8 mouse cellular contexts compared by ENCODE assay signal in the genomic region with DNA sequence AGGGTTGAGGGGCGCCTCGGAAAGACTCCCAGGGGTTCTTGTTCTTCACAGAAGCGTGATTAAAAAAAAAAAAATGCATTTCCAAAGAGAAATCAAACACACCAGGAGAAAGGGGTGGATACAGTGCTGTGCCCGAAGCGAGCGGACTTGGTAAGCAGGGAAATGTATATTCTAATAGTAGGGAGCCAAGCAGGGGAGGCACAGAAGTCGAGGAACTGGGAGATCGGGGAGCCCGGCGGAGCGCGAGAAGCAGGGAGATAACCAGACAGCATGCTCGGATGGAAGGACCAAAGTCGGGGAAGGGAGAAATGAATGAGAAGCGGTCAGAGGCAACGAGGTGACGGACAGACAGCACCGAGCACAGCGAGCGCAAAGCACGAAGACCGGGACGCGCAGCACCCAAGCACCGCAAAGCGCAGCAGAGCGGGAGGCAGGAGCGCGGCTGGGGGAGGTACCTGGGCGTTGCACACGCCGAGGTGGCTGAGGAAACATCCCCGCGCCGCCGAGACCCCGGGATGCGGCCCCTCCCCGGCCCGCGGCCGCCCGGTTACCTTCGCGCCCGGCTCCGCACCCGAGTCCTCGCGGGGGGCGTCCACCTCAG. TPM values are rescaled to one million over a fixed set of nuclear protein-coding genes. Genes with fewer than 3 reads are reported as not detected.
DNase-seq lines count a peak whose midpoint lies in the region; ATAC-seq and TF ChIP-seq lines count a peak whose summit lies in the region.

No protein-coding gene starts in this region.

- H3K4me3 ChIP-seq in G1E (ENCODE audit: low read depth, low read length): peak overlapping the region; percentile 92
- peak overlapping the region; percentile 68 for H3K4me3 ChIP-seq in forebrain, embryonic 14.5 days (ENCODE audit: low read depth, low read length)
- H3K4me3 ChIP-seq in lung, embryonic 14.5 days (ENCODE audit: low read depth, low read length): peak overlapping the region; percentile 73

- no peak for ATAC-seq in G1E (ENCODE audit: extremely low read depth, insufficient number of reproducible peaks, low FRiP score, poor library complexity, severe bottlenecking)
- peak; percentile 79 for ATAC-seq in forebrain, embryonic 14.5 days
- peak; percentile 82 for ATAC-seq in lung, embryonic 14.5 days (ENCODE audit: insufficient read depth)
- ATAC-seq in neutrophil, adult 5-6 weeks (ENCODE audit: extremely low read depth, insufficient number of reproducible peaks, low FRiP score, poor library complexity, severe bottlenecking): peak; percentile 58

- WGBS in forebrain, embryonic 14.5 days: under 1% methylated on average over 37 of the region's 51 CpGs
- WGBS in lung, embryonic 14.5 days: under 1% methylated on average over 36 of the region's 51 CpGs

- peaks cover 24% of the 10 kb centered on the region for H3K36me3 ChIP-seq in G1E (replicated peaks)
- peaks cover 21% of the 10 kb centered on the region for H3K36me3 ChIP-seq in forebrain, embryonic 14.5 days (ENCODE audit: control insufficient read depth, insufficient read depth, low read length)
- H3K36me3 ChIP-seq in lung, embryonic 14.5 days (ENCODE audit: insufficient read depth): peaks cover 20% of the 10 kb centered on the region

- peak overlapping the region; percentile 93 for H3K27ac ChIP-seq in forebrain, embryonic 14.5 days (ENCODE audit: low read depth, low read length)
- H3K27ac ChIP-seq in lung, embryonic 14.5 days (ENCODE audit: low read depth): peak overlapping the region; percentile 92

- no peaks in the 10 kb centered on the region for H3K9me3 ChIP-seq in G1E (replicated peaks)
- H3K9me3 ChIP-seq in forebrain, embryonic 14.5 days (replicated peaks; ENCODE audit: control insufficient read depth, low read length): no peaks in the 10 kb centered on the region
- H3K9me3 ChIP-seq in lung, embryonic 14.5 days (ENCODE audit: low read depth, low read length): no peaks in the 10 kb centered on the region

- peak overlapping the region; percentile 79 for H3K9ac ChIP-seq in forebrain, embryonic 14.5 days (ENCODE audit: low read length)
- peak overlapping the region; percentile 69 for H3K9ac ChIP-seq in lung, embryonic 14.5 days

- H3K4me1 ChIP-seq in G1E (ENCODE audit: insufficient read depth, low read depth, low read length): peaks cover 44% of the 10 kb centered on the region
- peaks cover 17% of the 10 kb centered on the region for H3K4me1 ChIP-seq in forebrain, embryonic 14.5 days (ENCODE audit: control insufficient read depth, insufficient read depth, low read length)
- H3K4me1 ChIP-seq in lung, embryonic 14.5 days (ENCODE audit: insufficient read depth): 0 out of 2 replicates have a peak, but pooled peaks cover 4% of the 10 kb centered on the region

- peak overlapping the region; percentile 72 for H3K4me2 ChIP-seq in forebrain, embryonic 14.5 days (ENCODE audit: low read length)
- peak overlapping the region; percentile 74 for H3K4me2 ChIP-seq in lung, embryonic 14.5 days

- no peak for TF ChIP-seq CTCF in G1E (IDR thresholded peaks at IDR 0.05; ENCODE audit: low read depth, low read length)
- no peak for TF ChIP-seq CTCF in lung, embryonic 14.5 days (IDR thresholded peaks at IDR 0.05; ENCODE audit: low read depth)

- DNase-seq in G1E (ENCODE audit: low spot score): peak; percentile 64
- peak; percentile 66 for DNase-seq in cerebellum, adult 11 months
- peak; percentile 79 for DNase-seq in forebrain, embryonic 14.5 days (ENCODE audit: low spot score)
- DNase-seq in heart, postnatal 4 days: peak; percentile 66
- DNase-seq in layer of hippocampus, adult 8-10 months (ENCODE audit: low spot score in 2 of 2): peak; percentile 35 to 71
- DNase-seq in lung, embryonic 14.5 days: peak; percentile 79
- peak; percentile 77 for DNase-seq in testis, postnatal 14 days (ENCODE audit: low spot score)

- H3K27me3 ChIP-seq in G1E (ENCODE audit: insufficient read depth, low read length): no peaks in the 10 kb centered on the region
- H3K27me3 ChIP-seq in forebrain, embryonic 14.5 days (replicated peaks; ENCODE audit: control insufficient read depth, insufficient read depth, low read length): no peaks in the 10 kb centered on the region
- H3K27me3 ChIP-seq in lung, embryonic 14.5 days (ENCODE audit: insufficient read depth, low read length): no peaks in the 10 kb centered on the region

RNA-seq across cellular contexts. Expression of gene Phc1, which starts 1.2 kb away (rescaled TPM):
- 78.0 and 96.6 TPM in 2 replicates for total RNA-seq in G1E (2014; fragmentation: Nextera tagmentation)
- 13.5 and 15.4 TPM in 2 replicates for total RNA-seq in G1E (2017)
- polyA plus RNA-seq in G1E (2012): 24.0 and 86.6 TPM in 2 replicates
- polyA plus RNA-seq in forebrain, embryonic 14.5 days (2014; fragmentation: Nextera tagmentation; extraction: Ambion mirVana): 30.6 and 34.0 TPM in 2 replicates
- total RNA-seq in heart, postnatal 4 days (2021): 10 to 100 TPM; 32.6 to 36.5 TPM
- total RNA-seq in layer of hippocampus, adult 8-10 months (2022): 10 to 100 TPM; 48.8 to 66.7 (median 61.3) TPM
- 23.8 and 26.8 TPM in 2 replicates for polyA plus RNA-seq in lung, embryonic 14.5 days (2014; fragmentation: Nextera tagmentation; extraction: Ambion mirVana)
- 13.6 and 13.7 TPM in 2 replicates for total RNA-seq in neutrophil, adult 5-6 weeks (2017)

RNA-seq across cellular contexts. Expression of gene M6pr, which starts 30.6 kb away (rescaled TPM):
- total RNA-seq in G1E (2014; fragmentation: Nextera tagmentation): 174 and 190 TPM in 2 replicates
- 521 and 552 TPM in 2 replicates for total RNA-seq in G1E (2017)
- polyA plus RNA-seq in G1E (2012): 23.0 and 27.4 TPM in 2 replicates
- polyA plus RNA-seq in forebrain, embryonic 14.5 days (2014; fragmentation: Nextera tagmentation; extraction: Ambion mirVana): 63.1 and 63.3 TPM in 2 replicates
- total RNA-seq in heart, postnatal 4 days (2021): 10 to 100 TPM; 53.4 to 54.6 TPM
- total RNA-seq in layer of hippocampus, adult 8-10 months (2022): 10 to 100 TPM; 81.2 to 92.7 (median 89.2) TPM
- 115 and 120 TPM in 2 replicates for polyA plus RNA-seq in lung, embryonic 14.5 days (2014; fragmentation: Nextera tagmentation; extraction: Ambion mirVana)
- 140 and 155 TPM in 2 replicates for total RNA-seq in neutrophil, adult 5-6 weeks (2017)

RNA-seq across cellular contexts. Expression of gene Klrg1, which starts 56.5 kb away (rescaled TPM):
- total RNA-seq in G1E (2014; fragmentation: Nextera tagmentation) (2.1 and 3.8 TPM in 2 replicates), G1E (2017) (0.70 and 0.93 TPM in 2 replicates)
- polyA plus RNA-seq in G1E (2012): 0.03 TPM in 1 of 2 replicates, not detected in the other
- 0.32 and 0.70 TPM in 2 replicates for polyA plus RNA-seq in forebrain, embryonic 14.5 days (2014; fragmentation: Nextera tagmentation; extraction: Ambion mirVana)
- not detected for total RNA-seq in heart, postnatal 4 days (2021)
- under 1 TPM in 3 of 4 experiments, not detected in 1; 0.36 to 0.74 (median 0.55) TPM for total RNA-seq in layer of hippocampus, adult 8-10 months (2022)
- polyA plus RNA-seq in lung, embryonic 14.5 days (2014; fragmentation: Nextera tagmentation; extraction: Ambion mirVana): 0.14 TPM in 1 of 2 replicates, not detected in the other
- 0.37 TPM in 1 of 2 replicates, not detected in the other for total RNA-seq in neutrophil, adult 5-6 weeks (2017)
